Mouse (Mus musculus): ENCODE measurements around the gene D430041D05Rik.

DNA sequence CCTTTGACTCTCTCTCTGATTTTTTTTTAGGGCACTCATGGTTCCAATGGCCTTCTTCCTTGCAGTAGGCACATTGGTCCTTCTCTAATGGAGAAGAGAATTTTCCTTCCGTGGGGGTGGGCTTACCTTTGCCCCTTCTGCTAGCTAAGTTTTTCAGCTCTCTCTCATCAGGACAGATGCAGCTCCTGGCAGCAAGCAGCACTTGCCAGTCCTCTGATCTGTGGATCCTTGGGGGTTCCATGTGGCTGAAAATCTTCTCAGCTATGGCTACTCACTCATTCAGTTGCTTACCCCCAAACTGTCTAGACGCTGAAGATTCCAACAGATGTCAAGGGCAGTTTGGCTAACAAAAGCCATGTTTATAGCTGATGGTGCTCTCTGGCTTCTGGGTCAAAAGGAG lies 317.5 kb downstream of the D430041D05Rik start:
- TF ChIP-seq POLR2A (IDR thresholded peaks at IDR 0.05; ENCODE audit: borderline replicate concordance, extremely low read depth, low read depth, low read length) (no peak), CTCF (IDR thresholded peaks at IDR 0.05; ENCODE audit: insufficient read depth, low read length) (no peak)

All from lung, adult 2 months (tissue).